Mouse (Mus musculus) activated CD4-positive, CD25-positive, alpha-beta regulatory T cell (primary cell): ENCODE data around the gene Nxph4. TPM values are rescaled to one million over a fixed set of nuclear protein-coding genes. Genes with fewer than 3 reads are reported as not detected.

ENCODE experiments used
- polyA plus RNA-seq, 2 experiments: library from polyadenylated mRNA; unstranded; fragments of 100-300 nt; shearing (Covaris generic); gene quantifications; one replicate each; pipeline ENCODE4 v1.2.1; 2017

The Nxph4 gene
- polyA plus RNA-seq: not detected

DNA sequence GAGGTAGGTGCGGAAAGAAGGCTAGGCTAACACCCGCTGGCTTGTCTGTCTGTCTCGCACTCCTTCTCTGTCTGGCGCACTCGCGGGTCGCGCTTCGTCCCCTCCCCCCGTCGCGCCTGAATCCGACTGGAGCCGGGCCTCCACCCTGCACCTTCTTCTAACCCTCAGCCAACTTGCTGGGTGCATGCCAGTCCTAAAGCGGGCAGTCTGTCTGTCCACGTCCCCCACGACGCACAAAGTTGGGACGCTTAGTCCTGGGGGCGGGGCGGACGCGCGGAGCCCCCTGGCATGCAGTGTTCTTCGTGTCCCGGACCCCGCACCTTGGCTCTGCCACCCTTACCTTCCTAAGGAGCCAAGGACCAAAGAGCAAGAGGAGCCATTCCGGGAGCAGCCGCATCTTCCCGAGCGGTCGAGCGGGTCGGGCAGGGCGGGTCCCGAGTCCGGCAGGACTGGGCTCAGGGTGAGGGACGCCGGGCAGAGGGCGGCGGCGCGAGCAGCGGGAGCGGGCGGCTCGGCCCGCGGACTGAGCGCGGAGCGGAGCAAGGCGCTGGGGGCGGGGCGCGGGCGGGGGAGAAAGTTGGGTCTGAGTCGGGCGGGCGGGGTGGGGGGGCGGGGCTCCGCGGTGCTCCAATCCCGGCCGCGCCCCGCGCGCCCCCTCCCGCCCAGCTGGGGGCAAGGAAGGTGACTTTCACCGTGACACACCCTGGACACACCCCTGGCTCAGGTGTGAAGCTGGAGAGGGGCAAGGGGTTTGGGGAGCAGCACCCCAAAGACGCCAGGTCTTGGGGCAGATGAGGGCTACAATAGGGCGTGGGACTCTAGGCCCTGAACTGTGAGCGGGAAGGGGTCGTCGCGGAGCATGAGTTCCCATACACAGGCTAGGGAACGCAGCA lies at the start of gene Nxph4:
TSS of gene Nxph4 (minus strand) at position 524 of the 893 bp plus-strand sequence.

DNA sequence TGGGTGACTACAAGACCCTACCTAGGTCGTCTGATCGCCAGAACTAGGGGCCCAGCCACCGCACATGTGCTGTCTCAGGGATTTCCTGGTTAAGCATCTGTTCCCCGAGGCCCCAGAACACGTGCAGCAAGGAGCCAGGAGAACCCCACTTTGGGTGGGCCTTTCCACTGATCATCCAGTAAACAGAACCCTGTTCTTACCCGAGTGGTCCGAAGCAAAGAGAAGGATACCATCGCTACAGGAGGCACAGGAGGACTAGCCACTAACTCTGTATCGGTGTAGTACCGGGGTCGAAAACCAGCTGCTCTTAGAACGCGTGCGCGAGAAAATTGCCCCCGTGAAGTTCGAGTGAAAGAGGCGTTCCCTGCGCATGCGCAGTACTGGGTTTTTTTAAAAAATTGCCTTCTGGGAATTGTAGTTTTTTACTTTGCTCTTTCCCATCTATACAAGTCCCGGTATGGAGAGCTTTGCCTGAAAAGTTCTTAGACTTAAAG lies 12.2 kb downstream of the Nxph4 start, which contains the start of gene Shmt2:
TSS of gene Shmt2 (minus strand) at position 357 of the 494 bp plus-strand sequence.

DNA sequence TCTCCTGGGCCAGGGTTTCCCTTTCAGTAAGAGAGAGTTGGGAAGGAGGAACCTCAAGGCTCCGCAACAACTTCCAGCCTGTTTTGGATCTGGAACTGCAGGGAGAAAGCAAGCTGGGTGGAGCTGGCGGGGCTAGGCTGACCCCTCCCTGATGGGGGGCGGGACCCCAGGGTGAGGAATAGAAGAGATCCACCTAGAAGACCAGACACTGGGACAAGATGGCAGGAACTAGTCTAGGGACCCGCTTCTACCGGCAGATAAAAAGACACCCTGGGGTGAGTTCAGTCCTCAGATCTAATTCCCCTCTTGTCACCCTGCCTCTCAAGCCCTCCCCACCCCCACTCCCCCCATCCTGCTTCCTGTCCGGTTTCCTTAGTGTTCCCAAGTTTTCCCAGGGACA lies 19.6 kb downstream of the Nxph4 start, which contains the start of gene Ndufa4l2:
TSS of gene Ndufa4l2 (plus strand) at position 204 of the 400 bp plus-strand sequence.

DNA sequence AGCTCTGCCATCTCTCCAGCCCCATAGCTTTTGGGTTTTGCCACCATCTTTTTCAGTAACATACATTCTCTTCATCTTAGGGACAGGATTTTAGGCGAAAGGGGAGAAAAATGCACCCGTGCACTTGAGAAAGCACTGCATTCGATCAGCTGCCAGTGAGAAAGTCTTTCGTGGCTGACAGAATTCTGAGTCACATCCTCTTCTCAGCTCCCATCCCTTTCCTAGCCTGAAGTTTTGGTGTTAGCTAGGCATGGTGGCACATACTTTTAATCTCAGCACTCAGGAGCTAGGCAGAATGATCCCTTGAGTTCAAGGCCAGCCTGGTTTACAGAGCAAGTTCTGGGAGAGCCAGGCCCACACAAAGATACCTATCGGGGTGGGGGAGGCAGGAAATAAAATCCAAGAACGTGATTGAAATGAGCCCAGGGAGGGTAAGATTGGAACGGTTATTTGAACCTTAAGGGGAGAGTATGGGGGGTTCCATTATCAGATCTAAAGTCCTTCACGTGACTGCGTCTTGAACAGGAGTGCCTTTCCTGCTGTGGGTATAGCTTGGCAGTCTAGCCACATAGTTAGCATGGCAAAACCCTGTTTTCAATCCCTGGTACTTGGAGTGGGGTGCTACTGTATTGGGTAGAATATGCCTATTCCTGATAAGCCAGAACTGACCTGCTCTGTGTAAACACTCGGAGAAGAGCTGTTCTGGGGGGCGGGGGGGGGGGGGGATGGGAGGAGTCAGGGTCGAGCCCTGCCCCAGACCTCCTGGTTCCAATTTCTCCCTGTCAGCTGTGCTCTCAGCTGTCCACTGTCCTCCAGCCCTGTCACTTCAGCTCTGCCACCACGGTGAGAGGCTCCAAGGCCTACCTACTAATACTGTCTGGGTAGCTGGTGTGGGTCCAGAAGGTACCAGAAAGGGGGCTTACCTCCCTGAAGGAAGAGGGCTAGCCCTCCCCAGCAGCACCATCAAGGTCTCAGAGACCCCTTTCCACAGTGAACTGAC lies 33.2 kb downstream of the Nxph4 start, which contains the start of gene Stac3:
TSS of gene Stac3 (plus strand) at position 793 of the 1,000 bp plus-strand sequence.

Other genes with a start within 250 kb of the Nxph4 start
- 10 to 100 TPM; 11.3 to 15.3 TPM for gene Mbd6, start 245.5 kb downstream of the Nxph4 start, polyA plus RNA-seq
- gene Mars, start 222.8 kb downstream of the Nxph4 start, polyA plus RNA-seq: 10 to 100 TPM; 57.3 to 63.3 TPM
- gene Arhgap9, start 212.6 kb downstream of the Nxph4 start, polyA plus RNA-seq: 100 to 1,000 TPM; 362 to 364 TPM
- gene Gli1, start 192.6 kb downstream of the Nxph4 start, polyA plus RNA-seq: 1 to 10 TPM in 1 of 2 experiments, under 1 TPM in 1; 0.57 to 1.0 TPM
- not detected for gene Inhbe, start 180.1 kb downstream of the Nxph4 start, polyA plus RNA-seq
- not detected for gene Inhbc, start 164.1 kb downstream of the Nxph4 start, polyA plus RNA-seq
- gene R3hdm2, start 154.2 kb downstream of the Nxph4 start, polyA plus RNA-seq: 10 to 100 TPM; 30.9 to 32.7 TPM
- under 1 TPM in 1 of 2 experiments, not detected in 1; 0.11 TPM for gene Stac3, start 32.9 kb downstream of the Nxph4 start, polyA plus RNA-seq
- under 1 TPM in 1 of 2 experiments, not detected in 1; 0.41 TPM for gene Ndufa4l2, start 19.6 kb downstream of the Nxph4 start, polyA plus RNA-seq
- 10 to 100 TPM; 62.8 to 70.2 TPM for gene Shmt2, start 12.1 kb downstream of the Nxph4 start, polyA plus RNA-seq
- gene Lrp1, start 86.6 kb upstream of the Nxph4 start, polyA plus RNA-seq: 1 to 10 TPM in 1 of 2 experiments, under 1 TPM in 1; 0.76 to 2.4 TPM
- 100 to 1,000 TPM; 127 to 180 TPM for gene Stat6, start 108.4 kb upstream of the Nxph4 start, polyA plus RNA-seq
- 1 to 10 TPM; 5.5 to 6.7 TPM for gene Nemp1, start 132.3 kb upstream of the Nxph4 start, polyA plus RNA-seq
- 10 to 100 TPM; 31.4 to 62.9 TPM for gene Nab2, start 134.0 kb upstream of the Nxph4 start, polyA plus RNA-seq
- gene Myo1a, start 170.6 kb upstream of the Nxph4 start, polyA plus RNA-seq: not detected
- gene Tac2, start 189.9 kb upstream of the Nxph4 start, polyA plus RNA-seq: not detected
- gene Zbtb39, start 205.0 kb upstream of the Nxph4 start, polyA plus RNA-seq: under 1 TPM; 0.17 to 0.36 TPM
- under 1 TPM in 1 of 2 experiments, not detected in 1; 0.34 TPM for gene Gpr182, start 217.2 kb upstream of the Nxph4 start, polyA plus RNA-seq
- gene Rdh1, start 225.2 kb upstream of the Nxph4 start, polyA plus RNA-seq: under 1 TPM; 0.11 to 0.21 TPM
- gene Rdh16f1, start 225.2 kb upstream of the Nxph4 start, polyA plus RNA-seq: 1 to 10 TPM in 1 of 2 experiments, not detected in 1; 1.4 TPM
- under 1 TPM in 1 of 2 experiments, not detected in 1; 0.52 TPM for gene Rdh9, start 241.8 kb upstream of the Nxph4 start, polyA plus RNA-seq